Mouse (Mus musculus): ENCODE results near the gene Mphosph9. TPM values are rescaled to one million over a fixed set of nuclear protein-coding genes. Genes with fewer than 3 reads are reported as not detected.
"Not testable (repeated sequence)": the region's sequence is repeated elsewhere in the genome, so short reads cannot be mapped to it uniquely, and the experiment has no call there.

The Mphosph9 gene
- polyA plus RNA-seq (2017; shearing (Covaris generic)), result 10 to 100 TPM; 16.8 to 18.6 TPM

- ATAC-seq, result peak; percentile 91
Measured at GRCm38 (mm10) chr5:124327510-124328364, at the start of gene Mphosph9, which contains the start of gene 2810006K23Rik. Mphosph9 (minus strand) TSS chr5:124327972. 2810006K23Rik (plus strand) TSS chr5:124328089.

DNA sequence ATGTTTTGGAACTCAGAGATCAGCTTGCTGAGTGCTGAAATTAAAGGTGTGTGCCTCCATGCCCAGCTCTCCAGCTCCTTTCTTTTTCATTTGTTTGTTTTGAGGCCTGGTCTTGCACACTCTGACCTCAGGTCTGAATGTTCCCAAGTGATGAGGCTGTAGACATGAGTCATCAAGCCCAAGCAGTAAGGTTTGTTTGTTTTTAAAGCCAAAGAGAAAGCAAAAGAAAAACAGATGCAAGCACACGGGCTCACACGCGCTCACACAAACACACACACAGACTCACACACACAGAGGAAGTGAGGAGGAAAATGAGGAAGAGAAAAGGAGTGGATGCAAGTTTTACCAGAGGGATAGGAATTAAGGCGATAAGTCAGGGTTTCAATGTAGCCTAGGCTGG, 49.4 kb upstream of the Mphosph9 start:
- no peak for ATAC-seq

GRCm38 (mm10) chr5:124376401-124376800, 48.6 kb upstream of the Mphosph9 start:
- ATAC-seq, result no peak

DNA sequence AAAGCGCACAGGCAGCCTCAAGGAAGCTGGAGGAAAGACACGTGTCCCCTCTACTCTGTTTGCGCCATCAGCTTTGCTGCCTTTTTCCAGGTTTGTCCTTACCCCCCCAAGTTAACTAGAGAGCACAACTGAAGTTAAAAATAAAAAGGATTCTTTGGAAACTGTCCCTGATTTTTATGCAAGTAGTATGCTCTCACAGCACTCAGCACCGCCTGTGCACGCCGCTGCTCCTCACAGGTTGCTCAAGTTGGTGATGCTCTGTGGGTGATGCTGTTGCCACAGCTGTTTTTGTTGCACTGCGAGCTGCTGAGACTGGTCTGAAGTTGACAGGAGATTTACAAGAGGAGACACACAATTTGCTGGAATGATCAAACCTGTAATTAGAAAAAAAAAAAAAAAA, 46.5 kb upstream of the Mphosph9 start:
- no peak for ATAC-seq

DNA sequence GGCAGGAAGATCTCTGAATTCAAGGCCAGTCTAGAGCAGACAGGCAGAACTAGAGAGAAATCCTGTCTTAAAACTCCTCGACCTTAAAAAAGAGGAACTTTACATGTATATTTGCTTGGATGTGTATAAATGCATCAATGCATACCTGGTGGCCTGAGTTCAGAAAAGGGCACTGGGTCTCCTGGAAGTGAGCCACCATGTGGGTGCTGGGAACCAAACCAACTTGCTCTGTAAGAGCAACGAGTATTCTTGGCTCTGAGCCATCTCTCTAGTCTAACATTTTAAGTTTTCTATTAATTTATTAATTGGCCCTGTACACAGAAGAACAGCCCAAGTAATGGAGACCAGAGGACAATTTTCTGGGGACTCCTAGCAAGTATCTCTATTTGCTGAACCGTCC, 38.9 kb upstream of the Mphosph9 start:
- ATAC-seq, result no peak

GRCm38 (mm10) chr5:124365754-124366153, 38.0 kb upstream of the Mphosph9 start:
- no peak for ATAC-seq

DNA sequence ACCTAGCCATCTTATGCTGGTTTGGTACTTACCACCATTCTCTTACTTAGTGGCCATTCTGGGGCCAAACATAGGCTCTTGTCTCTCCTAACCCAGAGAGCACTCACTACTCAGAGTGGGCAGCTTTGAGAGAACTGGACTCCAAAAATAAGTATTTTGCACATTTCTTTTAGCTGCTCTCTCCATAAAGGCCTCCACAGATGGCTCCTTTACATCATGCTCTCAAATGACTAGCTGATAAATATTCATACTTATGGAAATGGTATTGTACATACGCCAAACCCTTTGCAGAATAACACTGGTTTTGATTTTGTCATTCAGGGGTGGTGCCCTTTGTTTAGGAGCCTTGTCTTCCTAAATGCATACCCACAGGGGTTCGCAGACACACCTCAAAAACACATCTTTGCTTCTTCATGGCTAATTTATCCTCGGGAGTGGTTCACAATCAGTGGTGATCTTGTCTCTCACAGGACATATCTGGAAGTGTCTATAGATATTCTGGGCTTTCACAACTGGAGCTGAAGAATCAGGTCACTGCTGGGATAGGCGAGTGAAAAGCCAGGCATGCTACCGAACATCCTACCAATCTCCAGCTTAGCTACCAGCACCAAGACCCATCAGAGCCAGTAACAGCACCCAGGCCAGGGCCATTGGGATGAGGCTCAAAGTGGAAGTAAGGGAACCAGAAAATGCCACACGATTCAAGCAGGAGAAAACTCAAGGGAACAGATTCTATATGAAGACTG, 36.6 kb upstream of the Mphosph9 start:
- no peak for ATAC-seq

GRCm38 (mm10) chr5:124362982-124363381, 35.2 kb upstream of the Mphosph9 start, which contains the start of gene Cdk2ap1:
Cdk2ap1 (minus strand) TSS chr5:124363082.
- not testable (repeated sequence) for ATAC-seq

DNA sequence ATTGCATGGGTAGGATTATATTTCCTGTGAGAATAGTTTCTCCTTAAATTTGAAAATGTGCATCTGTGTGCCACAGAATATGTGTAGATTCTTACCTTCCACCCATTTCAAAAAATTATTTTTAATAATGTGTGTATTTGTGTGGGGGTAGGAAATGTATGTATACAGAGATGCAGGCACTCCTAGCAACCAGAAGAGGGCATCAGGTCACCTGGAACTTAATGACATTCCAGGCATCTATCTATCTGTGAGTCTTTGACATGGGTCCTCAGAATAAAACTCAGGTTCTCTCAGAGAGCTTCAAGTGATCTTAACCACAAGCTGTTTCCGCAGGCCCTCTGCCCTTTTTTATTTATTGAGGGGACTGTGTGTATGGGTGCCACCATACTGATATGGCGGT, 31.9 kb upstream of the Mphosph9 start:
- ATAC-seq, result no peak

GRCm38 (mm10) chr5:124356695-124357094, 28.9 kb upstream of the Mphosph9 start:
- no peak for ATAC-seq

GRCm38 (mm10) chr5:124355425-124355959, 27.7 kb upstream of the Mphosph9 start:
- ATAC-seq, result peak; percentile 7

- ATAC-seq, result peak; percentile 27
Measured at GRCm38 (mm10) chr5:124354574-124355424, 27.0 kb upstream of the Mphosph9 start.

DNA sequence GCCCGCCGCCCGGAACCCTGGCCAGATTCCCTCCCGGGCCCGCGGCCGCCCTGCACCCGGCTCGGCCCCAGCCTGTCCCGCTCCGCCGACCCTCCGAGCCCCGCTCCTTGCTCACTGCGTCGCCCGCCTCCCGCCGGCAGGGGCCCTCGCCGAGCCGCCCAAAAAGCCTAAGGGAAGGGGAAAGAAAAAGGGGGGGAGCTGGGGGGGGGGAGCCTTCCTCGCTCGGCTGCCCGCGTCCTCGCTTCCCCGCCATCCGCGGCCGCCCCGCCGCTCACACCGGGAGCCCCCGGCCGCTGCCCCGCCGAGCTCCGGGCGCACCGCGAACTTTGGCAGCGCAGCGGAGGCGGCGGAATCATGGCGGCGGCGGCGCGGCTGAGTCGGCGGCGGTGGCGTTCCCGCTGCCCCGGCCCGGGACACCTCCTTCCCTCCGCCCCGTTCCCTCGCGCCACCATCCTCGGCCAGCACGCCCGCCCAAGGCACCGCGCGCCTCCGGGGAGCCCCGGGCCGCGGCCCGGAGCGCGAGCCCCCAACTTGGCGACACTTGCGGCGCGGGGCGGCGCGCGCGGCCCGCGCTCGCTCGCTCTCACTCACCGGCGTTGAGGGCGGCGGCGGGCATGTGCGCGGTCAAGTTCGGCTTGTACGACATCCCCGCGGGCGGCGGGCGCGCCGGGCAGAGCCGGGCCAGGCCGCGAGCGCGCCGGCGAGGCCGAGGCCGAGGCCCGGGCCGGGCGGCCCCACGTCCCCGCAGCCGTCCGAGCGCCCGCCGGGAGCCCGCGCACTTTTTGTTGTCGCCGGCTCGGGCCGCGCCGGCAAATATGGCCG, 26.2 kb upstream of the Mphosph9 start:
- ATAC-seq, result peak; percentile 40

- ATAC-seq, result no peak
Measured at GRCm38 (mm10) chr5:124353011-124353725, 25.4 kb upstream of the Mphosph9 start.

- ATAC-seq, result peak; percentile 56
Measured at GRCm38 (mm10) chr5:124352141-124352920, 24.6 kb upstream of the Mphosph9 start.

DNA sequence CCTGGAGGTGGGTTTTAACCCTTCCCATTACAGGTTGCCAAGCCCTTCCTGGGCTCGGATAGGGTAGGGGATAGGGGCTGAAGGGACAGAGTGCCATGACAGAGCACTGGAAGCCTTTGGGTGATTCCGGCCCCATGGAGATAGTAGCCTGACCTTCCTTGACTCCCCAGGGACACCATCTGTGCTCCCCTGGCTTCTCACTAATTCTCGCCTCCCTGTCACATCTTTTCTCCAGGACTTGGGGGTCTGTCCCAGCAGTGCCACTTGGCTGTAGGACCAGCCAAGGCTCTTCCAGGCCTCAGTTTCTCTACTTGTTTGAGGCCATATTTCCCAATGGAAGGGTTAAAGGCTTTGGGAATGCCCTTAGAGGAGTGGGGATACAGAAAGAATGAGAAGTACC, 23.8 kb upstream of the Mphosph9 start:
- no peak for ATAC-seq

DNA sequence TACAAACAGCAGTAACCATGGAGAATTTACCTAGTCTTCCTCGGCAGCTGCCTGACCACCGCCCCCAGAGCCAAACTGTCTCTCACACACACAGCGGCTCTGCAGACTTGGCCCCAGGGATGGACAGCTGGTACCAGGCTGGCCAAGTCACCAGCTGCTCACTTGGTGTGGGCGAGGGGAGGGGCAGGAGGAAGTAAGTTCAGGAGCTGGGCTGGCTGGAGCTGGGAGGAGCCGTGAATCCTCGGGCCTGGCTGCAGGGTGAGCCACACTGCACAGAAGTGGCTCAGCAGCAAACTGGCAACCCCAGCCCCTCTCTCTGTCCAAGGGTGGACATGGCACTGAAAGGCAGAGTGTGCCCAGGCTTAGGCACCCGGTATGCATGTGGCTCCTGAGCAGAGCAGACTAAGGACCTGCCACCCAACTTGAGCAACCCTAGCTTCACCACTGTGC, 23.4 kb upstream of the Mphosph9 start:
- no peak for ATAC-seq

DNA sequence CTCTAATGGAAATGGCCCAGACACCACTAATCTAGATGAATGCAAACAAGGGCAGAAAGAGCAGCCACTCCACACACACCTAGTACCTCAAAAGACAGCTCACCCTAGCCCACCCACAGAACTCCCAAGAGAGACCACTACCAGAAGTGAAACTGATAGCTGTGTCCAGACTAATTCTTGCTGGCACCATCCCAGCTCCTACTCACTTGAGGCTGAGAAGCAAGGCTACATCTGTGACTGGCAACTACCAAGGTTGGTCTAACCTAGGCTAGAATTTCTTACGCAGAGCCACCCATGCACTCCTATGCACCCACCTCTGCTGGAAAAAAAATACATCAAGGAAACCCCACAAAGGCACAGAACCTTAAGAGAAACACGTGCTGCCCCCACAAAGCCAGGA, 22.6 kb upstream of the Mphosph9 start:
- no peak for ATAC-seq

- no peak for ATAC-seq
Measured at GRCm38 (mm10) chr5:124349196-124349595, 21.4 kb upstream of the Mphosph9 start.

DNA sequence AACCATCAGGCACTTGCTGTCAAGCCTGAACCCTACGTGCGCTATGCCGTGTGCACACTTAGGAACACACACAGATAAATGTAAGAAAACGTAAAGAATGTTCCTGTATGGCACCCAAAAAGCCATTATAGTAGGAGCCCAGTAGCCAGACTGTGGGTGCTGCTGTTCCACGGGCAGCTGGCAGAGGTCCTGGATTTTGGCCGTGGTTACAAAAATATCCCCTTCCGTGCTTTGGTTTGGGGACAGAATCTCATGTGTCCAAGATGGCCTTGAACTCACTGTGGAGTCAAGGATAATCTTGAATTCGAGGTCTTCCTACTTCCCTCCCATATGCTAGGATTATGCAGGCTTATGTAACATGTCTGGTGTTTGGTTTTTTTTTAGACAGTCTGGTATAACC, 15.1 kb upstream of the Mphosph9 start:
- no peak for ATAC-seq

Measured in CD4-positive, CD25-positive, alpha-beta regulatory T cell, adult 4 months (primary cell).